Mouse (Mus musculus) hindbrain, embryonic 12.5 days (tissue): ENCODE data around the gene Wnt10b. TPM values are rescaled to one million over a fixed set of nuclear protein-coding genes. Genes with fewer than 3 reads are reported as not detected.
"Not testable (repeated sequence)": the region's sequence is repeated elsewhere in the genome, so short reads cannot be mapped to it uniquely, and the experiment has no call there.

Experiments
- ATAC-seq: fragments of 200-750 bp; cut with Nextera tagmentation; 2 replicates; pipeline ENCODE4 v1.8.0; 2017; ENCODE audit warnings: moderate TSS enrichment; ENCODE audit not compliant: low FRiP score
- H3K27ac ChIP-seq: fragments of 300-500 bp; sonication (generic); 2 replicates; pipeline ENCODE4 v1.5.1; 2016; ENCODE audit warnings: mild to moderate bottlenecking
- H3K27me3 ChIP-seq: fragments of 300-500 bp; sonication (generic); 2 replicates; pipeline ENCODE4 v1.6.1; 2016; ENCODE audit warnings: mild to moderate bottlenecking
- H3K36me3 ChIP-seq: fragments of 300-500 bp; sonication (generic); 2 replicates; pipeline ENCODE4 v1.6.1; 2016; ENCODE audit warnings: mild to moderate bottlenecking
- H3K4me1 ChIP-seq: fragments of 300-500 bp; sonication (generic); 2 replicates; pipeline ENCODE4 v1.6.1; 2016
- H3K4me2 ChIP-seq: fragments of 300-500 bp; sonication (generic); replicated peaks from 2 replicates; pipeline ENCODE4 v1.6.1; 2016; ENCODE audit warnings: mild to moderate bottlenecking
- H3K4me3 ChIP-seq: fragments of 300-500 bp; sonication (generic); 2 replicates; pipeline ENCODE4 v1.5.1; 2016; ENCODE audit warnings: mild to moderate bottlenecking
- H3K9ac ChIP-seq: fragments of 300-500 bp; sonication (generic); 2 replicates; pipeline ENCODE4 v1.6.1; 2016; ENCODE audit warnings: mild to moderate bottlenecking, moderate library complexity
- H3K9me3 ChIP-seq: fragments of 300-500 bp; sonication (generic); replicated peaks from 2 replicates; pipeline ENCODE4 v1.6.1; 2016; ENCODE audit warnings: mild to moderate bottlenecking
- WGBS: fragments of 180-500 bp; shearing (Covaris S2); methylation state at CpG from one replicate; pipeline ENCODE4 v1.1.7; 2016; 5-methylcytosine and 5-hydroxymethylcytosine counted together
- polyA plus RNA-seq: library from polyadenylated mRNA; unstranded; fragments of >200 nt; fragmentation: Nextera tagmentation; extraction: Ambion mirVana; gene quantifications from 2 replicates; pipeline ENCODE4 v1.2.1, GENCODE M21; 2016

Wnt10b gene
- polyA plus RNA-seq, 1 experiment from 2014 or later, result 0.59 TPM

GRCm38 (mm10) chr15:98762201-98762621, 15.7 kb downstream of the Wnt10b start:
- peaks cover 26% of the 10 kb centered on the region for H3K36me3 ChIP-seq
- H3K4me3 ChIP-seq, result peak overlapping the region; percentile 95
- H3K4me2 ChIP-seq, result peak overlapping the region; percentile 74
- peak overlapping the region; percentile 92 for H3K27ac ChIP-seq
- ATAC-seq, result peak; percentile 75
- WGBS, result under 1% methylated on average over 23 of the region's 24 CpGs
- H3K27me3 ChIP-seq, result peaks cover 29% of the 10 kb centered on the region
- H3K9me3 ChIP-seq, result no peaks in the 10 kb centered on the region
- H3K9ac ChIP-seq, result peak overlapping the region; percentile 93
- peaks cover 22% of the 10 kb centered on the region for H3K4me1 ChIP-seq

DNA sequence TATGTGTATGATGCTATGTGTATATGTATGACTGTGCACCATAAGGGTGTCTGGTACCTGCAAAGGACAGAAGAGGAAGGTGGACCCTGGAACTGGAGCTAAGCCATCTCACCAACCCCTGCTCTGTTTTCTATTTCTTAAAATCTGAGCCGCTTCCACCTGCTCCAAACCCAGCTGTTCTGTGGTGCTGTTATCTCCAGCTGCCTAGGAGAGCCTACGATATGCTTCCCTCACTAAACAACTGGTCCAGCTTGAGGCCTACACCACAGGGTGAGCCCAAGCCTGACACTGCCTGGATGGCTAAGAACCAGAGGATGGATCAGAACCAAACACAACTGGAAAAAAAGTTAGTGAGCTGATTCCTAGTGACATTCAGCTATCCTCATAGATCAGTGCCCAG, 23.8 kb downstream of the Wnt10b start:
- Histone ChIP-seq H3K4me2 (no peak overlapping the region), H3K4me3 (no peak overlapping the region), H3K9me3 (no peaks in the 10 kb centered on the region), H3K4me1 (no peaks in the 10 kb centered on the region), H3K9ac (no peak overlapping the region; the same call in 1 of the 2 replicates), H3K27ac (no peak overlapping the region), H3K36me3 (0 out of 2 replicates have a peak, but pooled peaks cover 19% of the 10 kb centered on the region), H3K27me3 (no peaks in the 10 kb centered on the region)
- 84% methylated on average over 2 of the region's 2 CpGs for WGBS
- ATAC-seq, result no peak

- no peak overlapping the region for H3K4me2 ChIP-seq
- H3K9me3 ChIP-seq, result no peaks in the 10 kb centered on the region
- no peak overlapping the region for H3K4me3 ChIP-seq
- WGBS, result 75% methylated on average over 8 of the region's 8 CpGs
- H3K27me3 ChIP-seq, result no peaks in the 10 kb centered on the region
- H3K36me3 ChIP-seq, result 0 out of 2 replicates have a peak, but pooled peaks cover 9% of the 10 kb centered on the region
- H3K27ac ChIP-seq, result no peak overlapping the region; the same call in 1 of the 2 replicates
- no peaks in the 10 kb centered on the region for H3K4me1 ChIP-seq
- no peak for ATAC-seq
- H3K9ac ChIP-seq, result no peak overlapping the region
These were observed 24.9 kb downstream of the Wnt10b start for GRCm38 (mm10) chr15:98753021-98753423.

GRCm38 (mm10) chr15:98749093-98749492, 28.9 kb downstream of the Wnt10b start:
- H3K27ac ChIP-seq, result no peak overlapping the region
- H3K9me3 ChIP-seq, result no peaks in the 10 kb centered on the region
- ATAC-seq, result no peak
- no peaks in the 10 kb centered on the region for H3K27me3 ChIP-seq
- H3K4me3 ChIP-seq, result no peak overlapping the region
- no peak overlapping the region for H3K9ac ChIP-seq
- H3K4me2 ChIP-seq, result no peak overlapping the region
- 100% methylated on average over 2 of the region's 2 CpGs for WGBS
- H3K36me3 ChIP-seq, result 0 out of 2 replicates have a peak, but pooled peaks cover 6% of the 10 kb centered on the region
- H3K4me1 ChIP-seq, result no peaks in the 10 kb centered on the region

GRCm38 (mm10) chr15:98747296-98747695, 30.7 kb downstream of the Wnt10b start:
- 91% methylated on average over 6 of the region's 6 CpGs for WGBS
- H3K36me3 ChIP-seq, result peaks cover 12% of the 10 kb centered on the region
- no peak overlapping the region for H3K27ac ChIP-seq
- ATAC-seq, result no peak
- H3K9me3 ChIP-seq, result no peaks in the 10 kb centered on the region
- no peak overlapping the region for H3K4me2 ChIP-seq
- H3K4me3 ChIP-seq, result no peak overlapping the region
- no peaks in the 10 kb centered on the region for H3K27me3 ChIP-seq
- no peaks in the 10 kb centered on the region for H3K4me1 ChIP-seq
- H3K9ac ChIP-seq, result no peak overlapping the region

- H3K9ac ChIP-seq, result no peak overlapping the region
- H3K4me3 ChIP-seq, result no peak overlapping the region
- no peak overlapping the region for H3K4me2 ChIP-seq
- H3K27me3 ChIP-seq, result no peaks in the 10 kb centered on the region
- ATAC-seq, result no peak
- no peaks in the 10 kb centered on the region for H3K4me1 ChIP-seq
- no peaks in the 10 kb centered on the region for H3K9me3 ChIP-seq
- no peak overlapping the region for H3K27ac ChIP-seq
- H3K36me3 ChIP-seq, result peaks cover 18% of the 10 kb centered on the region
- WGBS, result 91% methylated on average over 10 of the region's 10 CpGs
These were observed 31.5 kb downstream of the Wnt10b start for GRCm38 (mm10) chr15:98746344-98746965.

DNA sequence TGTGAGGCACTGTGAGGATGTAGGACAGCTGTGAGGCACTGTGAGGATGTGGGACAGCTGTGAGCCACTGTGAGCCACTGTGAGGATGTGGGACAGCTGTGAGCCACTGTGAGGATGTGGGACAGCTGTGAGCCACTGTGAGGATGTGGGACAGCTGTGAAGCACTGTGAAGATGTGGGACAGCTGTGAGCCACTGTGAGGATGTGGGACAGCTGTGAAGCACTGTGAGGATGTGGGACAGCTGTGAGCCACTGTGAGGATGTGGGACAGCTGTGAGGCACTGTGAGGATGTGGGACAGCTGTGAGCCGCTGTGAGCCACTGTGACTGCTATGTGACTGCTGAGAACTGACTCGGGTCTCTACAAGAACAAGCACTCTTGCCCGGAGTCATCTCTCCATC, 34.1 kb downstream of the Wnt10b start:
- not testable (repeated sequence) for ATAC-seq, H3K4me1 ChIP-seq
- WGBS, result 95% methylated on average over 3 of the region's 3 CpGs

GRCm38 (mm10) chr15:98742766-98743428, 35.1 kb downstream of the Wnt10b start:
- no peak overlapping the region for H3K4me3 ChIP-seq
- no peaks in the 10 kb centered on the region for H3K27me3 ChIP-seq
- ATAC-seq, result no peak
- no peaks in the 10 kb centered on the region for H3K4me1 ChIP-seq
- H3K36me3 ChIP-seq, result peaks cover 45% of the 10 kb centered on the region
- 85% methylated on average over 8 of the region's 8 CpGs for WGBS
- H3K27ac ChIP-seq, result no peak overlapping the region
- H3K9ac ChIP-seq, result no peak overlapping the region
- no peaks in the 10 kb centered on the region for H3K9me3 ChIP-seq
- no peak overlapping the region for H3K4me2 ChIP-seq

More for the DNA sequence above, 34.1 kb downstream of the Wnt10b start:
- not testable (repeated sequence) for H3K9ac ChIP-seq, H3K9me3 ChIP-seq, H3K27me3 ChIP-seq, H3K27ac ChIP-seq, H3K4me2 ChIP-seq, H3K4me3 ChIP-seq
- peaks cover 40% of the 10 kb centered on the region for H3K36me3 ChIP-seq

DNA sequence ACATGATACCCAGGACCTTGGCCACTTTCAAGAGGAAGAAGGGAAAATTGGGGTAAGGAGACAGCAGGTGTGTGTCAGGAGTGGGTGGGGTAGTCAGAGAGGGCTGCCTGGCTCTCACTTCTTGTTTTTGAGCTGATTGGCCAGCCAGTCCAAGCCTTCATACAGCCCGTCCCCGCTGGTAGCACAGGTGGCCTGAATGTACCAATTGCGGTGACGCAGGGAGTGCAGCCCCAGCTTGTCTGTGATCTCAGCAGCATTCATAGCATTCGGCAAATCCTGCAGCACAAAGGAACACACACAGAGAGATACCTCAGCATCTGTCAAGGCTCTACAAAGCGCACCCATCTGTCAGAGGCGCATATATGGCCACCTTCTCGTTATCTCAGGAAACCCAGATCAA, 37.7 kb downstream of the Wnt10b start:
- Histone ChIP-seq H3K36me3 (peaks cover 67% of the 10 kb centered on the region), H3K4me3 (no peak overlapping the region), H3K4me2 (no peak overlapping the region), H3K9me3 (no peaks in the 10 kb centered on the region), H3K27me3 (no peaks in the 10 kb centered on the region), H3K4me1 (no peaks in the 10 kb centered on the region), H3K9ac (no peak overlapping the region), H3K27ac (no peak overlapping the region)
- 89% methylated on average over 8 of the region's 8 CpGs for WGBS
- ATAC-seq, result no peak

GRCm38 (mm10) chr15:98738796-98739195, 39.2 kb downstream of the Wnt10b start:
- Histone ChIP-seq H3K4me3 (no peak overlapping the region), H3K4me2 (no peak overlapping the region), H3K27ac (no peak overlapping the region)

DNA sequence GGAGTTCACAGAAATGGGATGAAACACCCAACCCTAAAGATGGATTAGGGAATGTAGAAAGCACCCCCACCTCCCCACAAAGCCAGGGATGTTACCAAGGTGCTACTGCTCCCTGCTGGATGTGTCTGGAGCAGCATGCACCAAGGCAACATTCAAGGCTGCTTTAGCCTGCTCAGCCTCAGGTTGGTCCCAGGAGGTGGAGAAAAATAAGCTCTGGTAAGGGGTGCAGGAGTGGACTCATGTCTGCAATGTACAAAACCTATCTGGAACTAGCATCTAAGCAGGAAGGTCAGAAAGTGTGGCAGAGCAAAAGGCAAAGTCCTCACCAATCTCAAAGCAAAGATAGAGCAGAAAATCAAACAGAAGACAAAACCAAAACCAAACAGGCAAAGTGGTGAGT, 40.1 kb downstream of the Wnt10b start:
- Histone ChIP-seq H3K27me3 (no peaks in the 10 kb centered on the region), H3K36me3 (peaks cover 61% of the 10 kb centered on the region), H3K4me1 (no peaks in the 10 kb centered on the region), H3K4me3 (no peak overlapping the region), H3K9ac (no peak overlapping the region), H3K9me3 (no peaks in the 10 kb centered on the region), H3K27ac (no peak overlapping the region), H3K4me2 (no peak overlapping the region)
- ATAC-seq, result no peak

More at GRCm38 (mm10) chr15:98738796-98739195, 39.2 kb downstream of the Wnt10b start:
- Histone ChIP-seq H3K9me3 (no peaks in the 10 kb centered on the region), H3K9ac (no peak overlapping the region), H3K27me3 (no peaks in the 10 kb centered on the region), H3K4me1 (no peaks in the 10 kb centered on the region), H3K36me3 (peaks cover 62% of the 10 kb centered on the region)
- ATAC-seq, result no peak
- 72% methylated on average over 4 of the region's 4 CpGs for WGBS

DNA sequence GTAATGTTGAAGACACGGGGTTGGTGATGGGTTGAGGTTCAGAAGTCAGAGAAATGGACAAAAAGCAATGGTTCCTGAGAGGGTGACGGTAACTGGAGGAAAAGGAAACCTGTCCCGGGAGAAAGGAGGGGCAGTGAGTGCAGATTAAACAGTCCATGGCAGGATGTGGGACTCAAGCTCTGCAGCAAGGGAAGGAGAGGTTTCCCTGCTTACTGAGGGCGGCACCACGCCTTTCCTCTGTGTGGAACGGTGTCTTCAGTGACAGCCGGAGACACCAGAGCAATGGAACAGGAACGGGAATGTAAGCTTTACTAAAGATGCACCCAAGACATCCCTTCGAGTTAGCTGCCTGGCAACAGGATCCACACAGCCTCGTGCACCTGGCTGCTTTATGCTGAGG, 41.4 kb downstream of the Wnt10b start:
- Histone ChIP-seq H3K4me1 (no peaks in the 10 kb centered on the region), H3K9ac (no peak overlapping the region), H3K27ac (no peak overlapping the region), H3K4me2 (no peak overlapping the region), H3K9me3 (no peaks in the 10 kb centered on the region), H3K4me3 (no peak overlapping the region), H3K36me3 (peaks cover 54% of the 10 kb centered on the region), H3K27me3 (no peaks in the 10 kb centered on the region)
- no peak for ATAC-seq
- WGBS, result 90% methylated on average over 10 of the region's 10 CpGs
